Mouse (Mus musculus) stomach, postnatal 0 days (tissue): Measurements from ENCODE around the gene Hexa. TPM values are rescaled to one million over a fixed set of nuclear protein-coding genes. Genes with fewer than 3 reads are reported as not detected.
A peak's percentile ranks its signal among the peaks of the same experiment; 100 is the strongest.

Experiments
- ATAC-seq: fragments of 200-750 bp; cut with Nextera tagmentation; 2 replicates; pipeline ENCODE4 v1.8.0; 2017; ENCODE audit not compliant: low FRiP score, low TSS enrichment
- DNase-seq: peaks from one replicate; pipeline ENCODE4 v3.0.0-alpha.2; 2016; ENCODE audit warnings: low spot score
- H3K27ac ChIP-seq: fragments of 300-500 bp; sonication (generic); replicated peaks from 2 replicates; pipeline ENCODE4 v1.5.1; 2014; ENCODE audit warnings: mild to moderate bottlenecking, control low read depth
- H3K27me3 ChIP-seq: fragments of 300-500 bp; sonication (generic); 2 replicates; pipeline ENCODE4 v1.6.1; 2014; ENCODE audit warnings: low read length; ENCODE audit not compliant: control insufficient read depth, insufficient read depth
- H3K36me3 ChIP-seq: fragments of 300-500 bp; sonication (generic); 2 replicates; pipeline ENCODE4 v1.6.1; 2014; ENCODE audit warnings: low read length, mixed read lengths; ENCODE audit not compliant: control insufficient read depth, insufficient read depth
- H3K4me1 ChIP-seq: fragments of 300-500 bp; sonication (generic); replicated peaks from 2 replicates; pipeline ENCODE4 v1.6.1; 2014; ENCODE audit warnings: antibody characterized with exemption; ENCODE audit not compliant: control insufficient read depth, insufficient read depth
- H3K4me2 ChIP-seq: fragments of 300-500 bp; sonication (generic); replicated peaks from 2 replicates; pipeline ENCODE4 v1.6.1; 2014; ENCODE audit warnings: low read depth, mild to moderate bottlenecking, control low read depth, moderate library complexity
- H3K4me3 ChIP-seq: fragments of 300-500 bp; sonication (generic); 2 replicates; pipeline ENCODE4 v1.5.1; 2014; ENCODE audit warnings: low read depth, low read length, control low read depth
- H3K9ac ChIP-seq: fragments of 300-500 bp; sonication (generic); 2 replicates; pipeline ENCODE4 v1.6.1; 2014; ENCODE audit warnings: mild to moderate bottlenecking, low read length, control low read depth, mixed read lengths
- H3K9me3 ChIP-seq: fragments of 300-500 bp; sonication (generic); 2 replicates; pipeline ENCODE4 v1.6.1; 2016; ENCODE audit warnings: low read length; ENCODE audit not compliant: control insufficient read depth
- CTCF ChIP-seq: IDR thresholded peaks from 2 replicates; pipeline ENCODE4 v1.5.1; 2016; ENCODE audit warnings: antibody characterized with exemption, low read depth, mild to moderate bottlenecking, moderate library complexity
- EP300 ChIP-seq: optimal IDR thresholded peaks from 2 replicates; pipeline ENCODE3; 2016; ENCODE audit warnings: antibody characterized with exemption
- WGBS: fragments of 180-500 bp; shearing (Covaris S2); extraction: QIAGEN DNeasy Blood & Tissue Kit; methylation state at CpG from one replicate; pipeline ENCODE4 v1.1.7; 2014; 5-methylcytosine and 5-hydroxymethylcytosine counted together
- polyA plus RNA-seq: library from polyadenylated mRNA; unstranded; fragments of >200 nt; fragmentation: Nextera tagmentation; extraction: Ambion mirVana; gene quantifications from 2 replicates; pipeline ENCODE4 v1.2.1, GENCODE M21; 2015

The Hexa gene
- polyA plus RNA-seq, 1 experiment from 2014 or later = 39.2 TPM

DNA sequence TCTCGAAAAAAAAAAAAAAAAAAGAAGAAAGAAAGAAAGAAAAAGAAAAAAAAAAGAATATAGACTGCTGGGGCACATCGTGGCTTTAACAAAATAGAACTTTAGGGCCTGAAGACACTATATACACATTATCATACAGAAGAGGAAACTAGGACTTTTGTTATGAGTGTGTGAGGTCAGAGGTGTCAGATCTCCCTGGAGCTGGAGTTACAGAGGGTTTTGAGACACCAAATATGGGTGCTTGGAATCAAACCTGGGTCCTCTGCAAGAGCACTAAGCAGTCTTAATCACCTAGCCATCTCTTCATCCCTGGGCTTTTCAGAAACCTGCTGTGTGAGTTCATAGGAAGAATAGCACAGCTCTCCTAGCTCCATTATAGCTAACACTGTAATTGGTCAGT is 5.9 kb upstream of the Hexa start:
- Histone ChIP-seq H3K27me3 (no peaks in the 10 kb centered on the region), H3K27ac (no peak overlapping the region), H3K4me3 (no peak overlapping the region), H3K4me1 (no peaks in the 10 kb centered on the region), H3K9ac (no peak overlapping the region), H3K36me3 (no peaks in the 10 kb centered on the region), H3K9me3 (no peaks in the 10 kb centered on the region), H3K4me2 (no peak overlapping the region)
- ATAC-seq (no peak), DNase-seq (no peak)
- TF ChIP-seq CTCF = no peak
- TF ChIP-seq EP300 = no peak
- WGBS = 63% methylated on average over 2 of the region's 2 CpGs

DNA sequence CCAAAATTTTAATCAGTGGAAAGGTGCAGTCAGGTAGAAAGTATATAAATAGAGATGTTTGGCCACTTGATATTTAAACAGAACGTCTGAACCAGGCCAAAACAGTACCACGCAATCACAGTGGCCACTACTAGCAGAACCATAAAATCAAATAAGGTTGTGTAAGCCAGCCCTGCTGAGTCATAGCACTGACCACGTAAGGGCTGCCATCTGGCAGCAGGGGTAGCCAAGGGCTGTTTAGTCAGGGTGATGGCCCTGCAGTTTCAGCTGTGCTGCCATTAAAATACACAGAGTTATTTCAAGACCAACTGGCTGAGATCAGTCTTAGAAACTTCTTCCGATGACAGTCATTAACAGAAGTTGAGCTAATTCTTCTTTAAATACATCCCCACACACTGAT is 5.5 kb upstream of the Hexa start:
- no peak for DNase-seq
- no peak for ATAC-seq
- WGBS = 56% methylated on average over 4 of the region's 4 CpGs
- no peak overlapping the region for H3K9ac ChIP-seq
- H3K36me3 ChIP-seq = no peaks in the 10 kb centered on the region
- no peaks in the 10 kb centered on the region for H3K27me3 ChIP-seq
- TF ChIP-seq EP300 (no peak), CTCF (no peak)
- H3K9me3 ChIP-seq = no peaks in the 10 kb centered on the region
- no peaks in the 10 kb centered on the region for H3K4me1 ChIP-seq
- no peak overlapping the region for H3K27ac ChIP-seq
- no peak overlapping the region for H3K4me3 ChIP-seq
- H3K4me2 ChIP-seq = no peak overlapping the region

DNA sequence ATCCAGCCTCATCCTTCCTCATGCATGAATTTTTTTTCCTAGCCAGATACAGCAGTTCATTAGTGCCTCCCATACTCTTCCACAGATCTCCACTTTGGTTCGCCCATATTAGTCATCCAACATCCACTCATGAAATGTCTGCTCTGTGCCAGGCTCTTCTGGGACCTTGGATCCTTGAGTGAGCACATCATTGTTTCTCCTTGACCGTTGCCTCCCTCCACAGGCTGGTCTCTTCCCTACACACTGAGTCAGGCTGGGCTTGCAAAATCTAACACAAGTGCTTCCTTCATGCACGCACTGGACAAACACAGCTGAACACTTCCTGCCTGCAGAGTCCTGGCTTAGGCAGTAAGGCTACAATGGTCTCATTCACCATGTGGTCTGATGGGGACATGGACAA is 1.7 kb upstream of the Hexa start:
- Histone ChIP-seq H3K4me1 (no peaks in the 10 kb centered on the region; the same call in 1 of the 2 replicates), H3K4me3 (no peak overlapping the region), H3K4me2 (no peak overlapping the region), H3K27me3 (no peaks in the 10 kb centered on the region), H3K27ac (no peak overlapping the region), H3K36me3 (no peaks in the 10 kb centered on the region), H3K9ac (no peak overlapping the region), H3K9me3 (no peaks in the 10 kb centered on the region)
- 67% methylated on average over 3 of the region's 3 CpGs for WGBS
- peak; percentile 73 for ATAC-seq
- peak; percentile 58 for TF ChIP-seq CTCF
- TF ChIP-seq EP300 = no peak
- peak; percentile 54 for DNase-seq

DNA sequence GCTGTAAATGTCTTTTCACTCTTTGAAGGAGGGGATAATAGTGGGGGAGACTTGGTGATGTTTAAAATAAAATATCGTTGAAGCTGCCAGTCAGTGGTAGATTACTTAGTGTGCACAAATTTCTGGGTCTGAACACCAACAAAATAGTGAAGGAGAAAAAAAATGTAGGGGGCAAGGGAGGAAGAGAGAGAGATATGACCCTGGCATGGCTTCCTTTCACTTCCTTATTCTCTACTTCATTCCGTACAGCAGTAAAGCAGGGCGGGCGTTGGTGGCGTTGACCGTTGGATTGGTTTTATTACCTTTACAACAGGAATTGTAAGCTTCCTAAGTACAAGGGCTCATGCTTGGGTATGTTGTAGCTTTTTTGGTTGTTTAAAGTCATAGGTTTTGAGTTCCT is 2.3 kb downstream of the Hexa start:
- no peak overlapping the region for H3K9ac ChIP-seq
- no peak overlapping the region for H3K4me3 ChIP-seq
- DNase-seq (no peak), ATAC-seq (no peak)
- 91% methylated on average over 6 of the region's 6 CpGs for WGBS
- TF ChIP-seq CTCF = no peak
- no peak for TF ChIP-seq EP300
- H3K27me3 ChIP-seq = no peaks in the 10 kb centered on the region
- no peaks in the 10 kb centered on the region; the same call in 1 of the 2 replicates for H3K4me1 ChIP-seq
- no peaks in the 10 kb centered on the region for H3K9me3 ChIP-seq
- H3K4me2 ChIP-seq = no peak overlapping the region
- H3K36me3 ChIP-seq = no peaks in the 10 kb centered on the region
- H3K27ac ChIP-seq = no peak overlapping the region

DNA sequence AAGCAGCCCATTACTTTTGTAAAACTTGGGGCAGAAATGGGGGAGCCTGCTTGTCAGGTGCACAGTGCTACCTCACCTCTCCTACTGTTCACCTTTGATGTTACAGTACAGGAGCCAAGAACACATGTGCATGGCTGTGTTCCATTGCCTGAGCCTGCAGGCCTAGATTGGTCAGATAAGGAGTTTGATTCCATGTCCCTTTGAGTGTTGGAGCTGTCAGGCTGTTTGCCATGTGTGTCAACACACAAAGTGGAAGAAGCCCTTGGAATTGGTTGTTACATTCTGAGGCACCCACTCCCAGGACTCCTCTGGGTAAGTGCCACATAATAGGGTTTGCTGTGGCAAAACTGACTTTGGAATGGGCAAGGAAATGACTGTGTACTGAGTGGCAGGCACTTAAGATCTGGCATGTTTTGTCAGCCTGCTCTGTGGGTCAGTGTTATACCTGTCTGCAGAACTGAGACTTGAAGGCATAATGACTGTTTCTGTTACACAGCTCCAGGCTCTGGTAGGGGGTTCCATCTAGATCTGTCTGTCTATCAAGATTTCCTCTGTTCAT is 3.5 kb downstream of the Hexa start:
- Histone ChIP-seq H3K9me3 (no peaks in the 10 kb centered on the region), H3K4me3 (no peak overlapping the region), H3K27ac (no peak overlapping the region), H3K4me2 (0 out of 2 replicates have a peak overlapping the region, but pooled peaks have one; percentile 3), H3K36me3 (no peaks in the 10 kb centered on the region), H3K4me1 (no peaks in the 10 kb centered on the region; the same call in 1 of the 2 replicates), H3K9ac (no peak overlapping the region), H3K27me3 (no peaks in the 10 kb centered on the region)
- DNase-seq = no peak
- TF ChIP-seq CTCF (no peak), EP300 (no peak)
- ATAC-seq = no peak

DNA sequence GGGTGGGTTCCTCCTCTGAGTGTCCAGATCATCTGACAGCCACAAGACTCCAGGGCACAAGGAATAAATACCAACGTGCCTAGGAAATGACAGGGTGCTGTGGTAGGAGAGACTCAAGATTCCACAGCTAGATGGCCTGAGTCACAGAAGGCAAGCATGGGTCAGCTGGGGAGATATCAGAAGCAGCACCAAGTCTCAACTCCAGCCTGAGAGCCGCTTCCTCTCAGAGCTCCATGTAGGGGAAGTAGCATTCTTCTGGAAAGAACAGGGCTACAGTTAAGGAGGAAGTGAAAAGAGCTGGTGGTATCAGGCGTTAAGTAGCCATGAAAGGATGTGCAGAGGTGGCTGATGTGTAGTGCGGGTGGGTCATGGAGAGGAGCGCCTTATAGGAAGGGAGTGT is 5.4 kb downstream of the Hexa start:
- Histone ChIP-seq H3K27ac (no peak overlapping the region), H3K4me2 (no peak overlapping the region), H3K9ac (no peak overlapping the region), H3K27me3 (no peaks in the 10 kb centered on the region), H3K9me3 (no peaks in the 10 kb centered on the region), H3K36me3 (no peaks in the 10 kb centered on the region), H3K4me3 (no peak overlapping the region), H3K4me1 (no peaks in the 10 kb centered on the region; the same call in 1 of the 2 replicates)
- no peak for DNase-seq
- 84% methylated on average over 5 of the region's 5 CpGs for WGBS
- no peak for ATAC-seq
- TF ChIP-seq EP300 (no peak), CTCF (no peak)
